ENCODE assay signal across 17 mouse cellular contexts in genomic region chr10:110752849-110753248, GRCm38 (mm10). TPM values are rescaled to one million over a fixed set of nuclear protein-coding genes. Genes with fewer than 3 reads are reported as not detected.
DNase-seq lines count a peak whose midpoint lies in the region; ATAC-seq lines count a peak whose summit lies in the region.
"Had no signal": no experiment of that assay in that cellular context is flagged by ENCODE, and none has a peak within 500 bp of the region (broad histone marks: within the 10 kb centered on the region; RNA-seq: fewer than 3 reads in every experiment).

No protein-coding gene starts in this region.

- no peak overlapping the region for H3K4me3 ChIP-seq in kidney, embryonic 14.5 days (ENCODE audit: low read length)
- H3K4me3 ChIP-seq in lung, embryonic 15.5 days, result no peak overlapping the region
- H3K4me3 ChIP-seq in heart, embryonic 11.5 days (ENCODE audit: low read depth, low read length), result no peak overlapping the region
- no peak overlapping the region for H3K4me3 ChIP-seq in hindbrain, embryonic 11.5 days (ENCODE audit: low read depth, low read length)
- H3K4me3 ChIP-seq: hindbrain, embryonic 10.5 days; midbrain, embryonic 12.5 days; myocyte had no signal

- H3K4me2 ChIP-seq in kidney, embryonic 14.5 days (replicated peaks; ENCODE audit: low read depth, low read length), result no peak overlapping the region
- H3K4me2 ChIP-seq in lung, embryonic 15.5 days, result no peak overlapping the region
- no peak overlapping the region for H3K4me2 ChIP-seq in heart, embryonic 11.5 days
- no peak overlapping the region for H3K4me2 ChIP-seq in hindbrain, embryonic 11.5 days (replicated peaks; ENCODE audit: low read depth, low read length)
- H3K4me2 ChIP-seq: midbrain, embryonic 12.5 days had no signal

- 38% methylated on average over 3 of the region's 3 CpGs for WGBS in kidney, embryonic 14.5 days
- 70% methylated on average over 3 of the region's 3 CpGs for WGBS in lung, embryonic 15.5 days
- 81% methylated on average over 3 of the region's 3 CpGs for whole genome bisulfite sequencing in heart, embryonic 11.5 days (ENCODE audit: insufficient replicate concordance)
- WGBS in hindbrain, embryonic 11.5 days, result 95% methylated on average over 3 of the region's 3 CpGs

- peaks cover 76% of the 10 kb centered on the region for H3K36me3 ChIP-seq in kidney, embryonic 14.5 days (ENCODE audit: control insufficient read depth, insufficient read depth, low read length)
- peaks cover 84% of the 10 kb centered on the region for H3K36me3 ChIP-seq in lung, embryonic 15.5 days
- H3K36me3 ChIP-seq in heart, embryonic 11.5 days (ENCODE audit: control insufficient read depth, insufficient read depth, low read length), result peaks cover 52% of the 10 kb centered on the region
- peaks cover 17% of the 10 kb centered on the region for H3K36me3 ChIP-seq in hindbrain, embryonic 11.5 days (ENCODE audit: control insufficient read depth, insufficient read depth, low read length)

- DNase-seq in kidney, postnatal 25 days, result no peak
- no peak for DNase-seq in lung, postnatal 10 days
- DNase-seq in heart, postnatal 10 days, result peak; percentile 12 to 27
- no peak for DNase-seq in hindbrain, embryonic 11.5 days (ENCODE audit: low spot score)
- DNase-seq in layer of hippocampus, adult 18-20 months (ENCODE audit: low spot score in 2 of 2), result no peak
- DNase-seq: cerebellum, adult 11-12 months; cerebellum, postnatal 36 days; gastrocnemius, postnatal 10 days; spleen, adult 18-20 months; thymus, postnatal 14 days had no signal

- no peaks in the 10 kb centered on the region for H3K9me3 ChIP-seq in kidney, embryonic 14.5 days (ENCODE audit: control insufficient read depth, low read length)
- no peaks in the 10 kb centered on the region for H3K9me3 ChIP-seq in lung, embryonic 15.5 days
- no peaks in the 10 kb centered on the region for H3K9me3 ChIP-seq in heart, embryonic 11.5 days (replicated peaks; ENCODE audit: control insufficient read depth, low read length)
- H3K9me3 ChIP-seq in hindbrain, embryonic 11.5 days (ENCODE audit: control insufficient read depth, low read length), result no peaks in the 10 kb centered on the region
- H3K9me3 ChIP-seq: midbrain, embryonic 12.5 days had no signal

- intact Hi-C loops in heart, postnatal 10 days (cut with DNase I), result no loop called here

- no peak overlapping the region for H3K9ac ChIP-seq in kidney, embryonic 14.5 days (ENCODE audit: low read depth, low read length)
- no peak overlapping the region for H3K9ac ChIP-seq in lung, embryonic 15.5 days
- H3K9ac ChIP-seq in heart, embryonic 11.5 days (ENCODE audit: low read depth, low read length), result no peak overlapping the region
- no peak overlapping the region for H3K9ac ChIP-seq in hindbrain, embryonic 11.5 days (ENCODE audit: low read depth, low read length)
- H3K9ac ChIP-seq: midbrain, embryonic 12.5 days had no signal

- no peaks in the 10 kb centered on the region for H3K27me3 ChIP-seq in kidney, embryonic 14.5 days (ENCODE audit: control insufficient read depth, insufficient read depth, low read length)
- H3K27me3 ChIP-seq in lung, embryonic 15.5 days, result no peaks in the 10 kb centered on the region
- no peaks in the 10 kb centered on the region for H3K27me3 ChIP-seq in heart, embryonic 11.5 days (ENCODE audit: control insufficient read depth, insufficient read depth, low read length)
- H3K27me3 ChIP-seq in hindbrain, embryonic 11.5 days (ENCODE audit: control insufficient read depth, insufficient read depth, low read length), result no peaks in the 10 kb centered on the region
- H3K27me3 ChIP-seq: midbrain, embryonic 12.5 days had no signal

- H3K27ac ChIP-seq in kidney, embryonic 14.5 days (ENCODE audit: low read depth, low read length), result no peak overlapping the region
- peak overlapping the region; percentile 49 for H3K27ac ChIP-seq in lung, embryonic 15.5 days
- peak overlapping the region; percentile 37; the same call in 1 of the 2 replicates for H3K27ac ChIP-seq in heart, embryonic 11.5 days (ENCODE audit: low read depth, low read length)
- no peak overlapping the region for H3K27ac ChIP-seq in hindbrain, embryonic 11.5 days (ENCODE audit: low read depth, low read length)
- H3K27ac ChIP-seq: hindbrain, embryonic 10.5 days; midbrain, embryonic 12.5 days had no signal

- ATAC-seq in kidney, embryonic 14.5 days (ENCODE audit: low FRiP score, low TSS enrichment), result peak; percentile 30; the same call in 1 of the 2 replicates
- peak; percentile 33; the same call in 1 of the 2 replicates for ATAC-seq in lung, embryonic 15.5 days (ENCODE audit: borderline replicate concordance, extremely low read depth, low FRiP score, low TSS enrichment)
- no peak for ATAC-seq in heart, embryonic 11.5 days (replicated peaks; ENCODE audit: insufficient number of reproducible peaks, low FRiP score, low TSS enrichment)
- no peak for ATAC-seq in hindbrain, embryonic 11.5 days (ENCODE audit: low FRiP score)
- ATAC-seq: forebrain, embryonic 16.5 days had no signal

- H3K4me1 ChIP-seq in kidney, embryonic 14.5 days (ENCODE audit: control insufficient read depth, insufficient read depth, low read length), result peaks cover 2% of the 10 kb centered on the region; the same call in 1 of the 2 replicates
- H3K4me1 ChIP-seq in lung, embryonic 15.5 days, result 0 out of 2 replicates have a peak, but pooled peaks cover 11% of the 10 kb centered on the region
- no peaks in the 10 kb centered on the region for H3K4me1 ChIP-seq in heart, embryonic 11.5 days (ENCODE audit: control insufficient read depth, insufficient read depth, low read length)
- H3K4me1 ChIP-seq in hindbrain, embryonic 11.5 days (replicated peaks; ENCODE audit: control insufficient read depth, insufficient read depth, low read length), result no peaks in the 10 kb centered on the region
- H3K4me1 ChIP-seq: hindbrain, embryonic 10.5 days; midbrain, embryonic 12.5 days had no signal

RNA-seq across cellular contexts. Expression of gene E2f7, which starts 7.6 kb away (rescaled TPM):
- polyA plus RNA-seq in kidney, embryonic 14.5 days (2014; fragmentation: Nextera tagmentation; extraction: Ambion mirVana), result 23.6 and 32.4 TPM in 2 replicates
- 36.7 and 38.1 TPM in 2 replicates for polyA plus RNA-seq in lung, embryonic 15.5 days (2015; fragmentation: Nextera tagmentation; extraction: Ambion mirVana)
- polyA plus RNA-seq in heart, embryonic 11.5 days (2014; fragmentation: Nextera tagmentation; extraction: Ambion mirVana), result 20.3 and 21.9 TPM in 2 replicates
- total RNA-seq in heart, postnatal 10 days (2021), result 1 to 10 TPM; 6.8 to 7.0 TPM
- polyA plus RNA-seq in hindbrain, embryonic 11.5 days (2014; fragmentation: Nextera tagmentation; extraction: Ambion mirVana), result 28.6 and 30.8 TPM in 2 replicates
- under 1 TPM; 0.12 to 0.25 TPM for total RNA-seq in layer of hippocampus, adult 18-20 months (2021)

Comparison
In these comparisons a context has a peak if more than half of its experiments do, and no peak if none do; other contexts are left out.
1. ATAC-seq: peak in kidney, embryonic 14.5 days (single experiment) and lung, embryonic 15.5 days (single experiment); none in heart, embryonic 11.5 days (single experiment) and hindbrain, embryonic 11.5 days (single experiment).
2. H3K27ac ChIP-seq: peak in lung, embryonic 15.5 days (single experiment) and heart, embryonic 11.5 days (single experiment); none in kidney, embryonic 14.5 days (single experiment) and hindbrain, embryonic 11.5 days (single experiment).
3. DNase-seq: peak in heart, postnatal 10 days (2 of 2); none in kidney, postnatal 25 days (0 of 2), lung, postnatal 10 days (single experiment), hindbrain, embryonic 11.5 days (single experiment) and layer of hippocampus, adult 18-20 months (0 of 2).